Mouse (Mus musculus) heart, embryonic 10.5 days (tissue): ENCODE data around the gene Rab23. TPM values are rescaled to one million over a fixed set of nuclear protein-coding genes. Genes with fewer than 3 reads are reported as not detected.

ENCODE experiments used
- DNase-seq: peaks from one replicate; pipeline ENCODE4 v3.0.0-alpha.2; 2017; ENCODE audit warnings: low spot score
- H3K27ac ChIP-seq: fragments of 300-500 bp; sonication (generic); 2 replicates; pipeline ENCODE4 v1.5.1; 2016; ENCODE audit warnings: mild to moderate bottlenecking
- H3K27me3 ChIP-seq: fragments of 300-500 bp; sonication (generic); 2 replicates; pipeline ENCODE4 v1.6.1; 2016; ENCODE audit warnings: mild to moderate bottlenecking; ENCODE audit not compliant: poor library complexity, insufficient read depth, severe bottlenecking
- H3K36me3 ChIP-seq: fragments of 300-500 bp; sonication (generic); 2 replicates; pipeline ENCODE4 v1.6.1; 2016; ENCODE audit warnings: mild to moderate bottlenecking, moderate library complexity
- H3K4me1 ChIP-seq: fragments of 300-500 bp; sonication (generic); 2 replicates; pipeline ENCODE4 v1.6.1; 2016; ENCODE audit warnings: mild to moderate bottlenecking
- H3K4me3 ChIP-seq: fragments of 300-500 bp; sonication (generic); 2 replicates; pipeline ENCODE4 v1.5.1; 2016; ENCODE audit warnings: mild to moderate bottlenecking, moderate library complexity
- H3K9me3 ChIP-seq: fragments of 300-500 bp; sonication (generic); 2 replicates; pipeline ENCODE4 v1.6.1; 2016; ENCODE audit warnings: mild to moderate bottlenecking, moderate library complexity
- WGBS: fragments of 180-500 bp; shearing (Covaris S2); methylation state at CpG from one replicate; pipeline ENCODE4 v1.1.7; 2016; 5-methylcytosine and 5-hydroxymethylcytosine counted together
- polyA plus RNA-seq: library from polyadenylated mRNA; unstranded; fragments of >200 nt; fragmentation: Nextera tagmentation; extraction: Ambion mirVana; gene quantifications from 2 replicates; pipeline ENCODE4 v1.2.1, GENCODE M21; 2016

The Rab23 gene
- polyA plus RNA-seq, 1 experiment from 2014 or later = 18.1 TPM

- 78% methylated on average over 2 of the region's 2 CpGs for WGBS
- H3K36me3 ChIP-seq = no peaks in the 10 kb centered on the region
- H3K27me3 ChIP-seq = no peaks in the 10 kb centered on the region
- H3K4me3 ChIP-seq = no peak overlapping the region
- H3K9me3 ChIP-seq = no peaks in the 10 kb centered on the region
- peak; percentile 52 for DNase-seq
- no peak overlapping the region for H3K27ac ChIP-seq
- H3K4me1 ChIP-seq = no peaks in the 10 kb centered on the region
These were observed 23.7 kb upstream of the Rab23 start for GRCm38 (mm10) chr1:33696016-33696415.

DNA sequence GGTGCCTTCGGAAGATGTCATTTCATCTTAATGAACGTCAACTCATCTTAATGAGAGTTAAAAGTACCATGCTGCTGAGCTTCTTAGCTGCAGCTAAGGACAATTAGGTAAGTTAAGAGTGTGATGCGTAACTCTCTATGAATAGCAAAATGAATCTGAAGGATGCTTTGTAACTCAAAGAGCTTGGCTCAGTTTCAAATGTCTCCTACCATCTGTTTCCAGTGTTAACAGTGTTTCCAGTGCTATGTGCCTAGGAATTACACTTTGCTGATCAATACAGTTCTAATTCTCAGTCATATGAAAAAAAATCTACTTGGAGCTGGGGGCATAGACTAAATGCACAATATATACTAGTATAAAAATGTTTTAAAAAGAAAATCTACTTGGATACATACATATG, 18.4 kb upstream of the Rab23 start:
- H3K4me3 ChIP-seq = no peak overlapping the region
- no peaks in the 10 kb centered on the region for H3K36me3 ChIP-seq
- no peak for DNase-seq
- H3K4me1 ChIP-seq = no peaks in the 10 kb centered on the region
- H3K27me3 ChIP-seq = no peaks in the 10 kb centered on the region
- no peak overlapping the region for H3K27ac ChIP-seq
- H3K9me3 ChIP-seq = no peaks in the 10 kb centered on the region
- WGBS = 86% methylated on average over 3 of the region's 3 CpGs

DNA sequence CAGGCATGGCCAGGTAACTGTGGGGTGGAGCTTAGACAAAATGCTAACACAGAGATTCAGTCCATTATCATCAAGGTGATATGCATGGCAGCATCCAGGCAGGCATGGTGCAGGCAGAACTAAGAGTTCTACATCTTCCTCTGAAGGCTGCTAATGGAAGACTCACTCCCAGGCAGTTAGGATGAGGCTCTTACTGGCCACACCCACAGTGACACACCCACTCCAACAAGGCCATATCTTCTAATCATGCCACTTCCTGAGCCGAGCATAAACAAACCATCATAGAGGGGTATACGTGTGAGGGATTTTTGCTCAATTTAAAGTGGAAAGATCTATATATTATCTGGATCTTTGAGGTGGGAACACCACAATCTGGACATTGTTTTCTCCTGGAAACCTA, 10.1 kb upstream of the Rab23 start:
- peak; percentile 66 for DNase-seq
- WGBS = 55% methylated on average over 2 of the region's 2 CpGs
- H3K27me3 ChIP-seq = no peaks in the 10 kb centered on the region
- no peak overlapping the region for H3K27ac ChIP-seq
- no peaks in the 10 kb centered on the region for H3K4me1 ChIP-seq
- no peaks in the 10 kb centered on the region for H3K36me3 ChIP-seq
- H3K4me3 ChIP-seq = no peak overlapping the region
- no peaks in the 10 kb centered on the region for H3K9me3 ChIP-seq

- WGBS = 81% methylated on average over 5 of the region's 5 CpGs
- H3K9me3 ChIP-seq = no peaks in the 10 kb centered on the region
- no peaks in the 10 kb centered on the region for H3K27me3 ChIP-seq
- no peaks in the 10 kb centered on the region for H3K4me1 ChIP-seq
- peak; percentile 57 for DNase-seq
- H3K27ac ChIP-seq = no peak overlapping the region
- H3K4me3 ChIP-seq = no peak overlapping the region
- no peaks in the 10 kb centered on the region for H3K36me3 ChIP-seq
These were observed 7.7 kb upstream of the Rab23 start for GRCm38 (mm10) chr1:33712026-33712425.

GRCm38 (mm10) chr1:33714796-33715195, 4.9 kb upstream of the Rab23 start:
- peak overlapping the region; percentile 8; the same call in 1 of the 2 replicates for H3K4me3 ChIP-seq
- H3K9me3 ChIP-seq = no peaks in the 10 kb centered on the region
- 4% methylated on average over 10 of the region's 10 CpGs for WGBS
- peak; percentile 76 for DNase-seq
- H3K27me3 ChIP-seq = no peaks in the 10 kb centered on the region
- H3K4me1 ChIP-seq = no peaks in the 10 kb centered on the region
- H3K27ac ChIP-seq = no peak overlapping the region
- no peaks in the 10 kb centered on the region for H3K36me3 ChIP-seq

DNA sequence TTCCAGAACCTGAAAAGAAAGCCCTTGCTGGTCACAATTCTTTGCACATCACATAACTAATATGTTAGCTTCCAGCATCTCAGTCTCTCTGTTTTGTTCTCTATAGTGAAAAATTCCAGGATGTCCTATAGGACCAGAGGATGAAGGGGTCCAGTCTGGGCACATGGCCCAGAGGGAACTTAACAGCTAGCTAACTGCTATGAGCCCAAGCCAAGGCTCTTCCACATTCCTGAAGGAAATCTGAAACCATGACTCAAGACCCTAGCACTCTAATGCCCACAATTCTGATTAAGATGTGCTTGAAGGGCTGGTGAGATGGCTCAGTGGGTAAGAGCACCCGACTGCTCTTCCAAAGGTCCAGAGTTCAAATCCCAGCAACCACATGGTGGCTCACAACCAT, 2.1 kb upstream of the Rab23 start:
- 88% methylated on average over 1 of the region's 1 CpGs for WGBS
- Histone ChIP-seq H3K4me1 (peaks cover 6% of the 10 kb centered on the region; the same call in 1 of the 2 replicates), H3K27ac (no peak overlapping the region), H3K4me3 (no peak overlapping the region), H3K36me3 (peaks cover 10% of the 10 kb centered on the region), H3K9me3 (no peaks in the 10 kb centered on the region), H3K27me3 (no peaks in the 10 kb centered on the region)
- peak; percentile 30 for DNase-seq

GRCm38 (mm10) chr1:33720231-33720630, 544 bp downstream of the Rab23 start:
- H3K9me3 ChIP-seq = no peaks in the 10 kb centered on the region
- 1% methylated on average over 41 of the region's 41 CpGs for WGBS
- H3K27ac ChIP-seq = peak overlapping the region; percentile 92
- peak overlapping the region; percentile 78 for H3K4me3 ChIP-seq
- no peak for DNase-seq
- peaks cover 6% of the 10 kb centered on the region; the same call in 1 of the 2 replicates for H3K4me1 ChIP-seq
- H3K27me3 ChIP-seq = no peaks in the 10 kb centered on the region
- peaks cover 33% of the 10 kb centered on the region for H3K36me3 ChIP-seq

- Histone ChIP-seq H3K27me3 (no peaks in the 10 kb centered on the region), H3K4me1 (peaks cover 6% of the 10 kb centered on the region; the same call in 1 of the 2 replicates), H3K36me3 (peaks cover 41% of the 10 kb centered on the region), H3K27ac (no peak overlapping the region), H3K4me3 (peak overlapping the region; percentile 78; the same call in 1 of the 2 replicates), H3K9me3 (no peaks in the 10 kb centered on the region)
- DNase-seq = no peak
- WGBS = 84% methylated on average over 7 of the region's 7 CpGs
These were observed 1.3 kb downstream of the Rab23 start for GRCm38 (mm10) chr1:33721020-33721419.

DNA sequence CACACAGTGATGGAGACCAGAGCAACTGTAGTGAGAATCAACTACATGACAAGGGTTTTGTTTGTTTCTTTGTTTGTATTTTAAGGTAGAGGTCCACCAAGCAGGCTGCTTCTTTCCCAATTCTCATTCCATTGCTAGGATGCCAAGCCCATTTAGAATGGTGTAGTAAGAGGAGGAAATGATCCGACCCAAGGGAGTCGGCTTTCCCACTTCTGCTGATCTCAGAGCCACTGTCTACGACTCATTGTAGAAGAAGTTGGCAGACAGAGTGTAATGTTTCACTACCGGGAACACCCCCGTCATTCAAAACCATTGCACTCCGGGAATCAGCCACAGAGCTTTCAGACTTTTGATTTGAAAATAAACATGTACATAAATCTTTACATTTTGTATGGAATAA, 4.8 kb downstream of the Rab23 start:
- Histone ChIP-seq H3K4me1 (peaks cover 6% of the 10 kb centered on the region; the same call in 1 of the 2 replicates), H3K36me3 (peaks cover 70% of the 10 kb centered on the region), H3K9me3 (no peaks in the 10 kb centered on the region), H3K4me3 (no peak overlapping the region), H3K27ac (no peak overlapping the region), H3K27me3 (no peaks in the 10 kb centered on the region)
- 90% methylated on average over 6 of the region's 6 CpGs for WGBS
- peak; percentile 35 for DNase-seq

GRCm38 (mm10) chr1:33725086-33725485, 5.4 kb downstream of the Rab23 start:
- H3K36me3 ChIP-seq = peaks cover 76% of the 10 kb centered on the region
- 90% methylated on average over 5 of the region's 5 CpGs for WGBS
- peak; percentile 39 for DNase-seq

DNA sequence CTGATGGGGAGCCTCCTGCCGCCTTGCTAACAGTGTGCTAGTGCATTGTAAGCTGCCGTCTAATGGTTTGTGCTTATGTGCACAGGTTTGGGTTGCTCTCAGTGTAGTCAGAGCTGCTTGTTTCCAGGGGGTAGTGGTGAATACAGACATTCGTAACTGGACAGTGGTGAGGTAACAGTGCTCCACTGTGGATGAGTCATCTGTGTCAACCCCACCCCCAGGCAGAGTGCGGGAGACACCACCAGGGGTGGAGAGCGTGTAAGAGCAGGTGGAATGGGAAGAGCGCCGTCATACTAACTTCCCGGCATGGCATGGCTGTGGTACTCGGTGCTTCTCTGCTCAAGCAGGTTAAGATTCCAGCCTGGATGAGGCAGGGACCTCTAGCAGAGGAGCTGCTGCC, 13.4 kb downstream of the Rab23 start:
- no peak for DNase-seq

More at GRCm38 (mm10) chr1:33725086-33725485, 5.4 kb downstream of the Rab23 start:
- H3K4me3 ChIP-seq = no peak overlapping the region
- peaks cover 6% of the 10 kb centered on the region; the same call in 1 of the 2 replicates for H3K4me1 ChIP-seq
- H3K9me3 ChIP-seq = no peaks in the 10 kb centered on the region
- no peak overlapping the region for H3K27ac ChIP-seq
- no peaks in the 10 kb centered on the region for H3K27me3 ChIP-seq

DNA sequence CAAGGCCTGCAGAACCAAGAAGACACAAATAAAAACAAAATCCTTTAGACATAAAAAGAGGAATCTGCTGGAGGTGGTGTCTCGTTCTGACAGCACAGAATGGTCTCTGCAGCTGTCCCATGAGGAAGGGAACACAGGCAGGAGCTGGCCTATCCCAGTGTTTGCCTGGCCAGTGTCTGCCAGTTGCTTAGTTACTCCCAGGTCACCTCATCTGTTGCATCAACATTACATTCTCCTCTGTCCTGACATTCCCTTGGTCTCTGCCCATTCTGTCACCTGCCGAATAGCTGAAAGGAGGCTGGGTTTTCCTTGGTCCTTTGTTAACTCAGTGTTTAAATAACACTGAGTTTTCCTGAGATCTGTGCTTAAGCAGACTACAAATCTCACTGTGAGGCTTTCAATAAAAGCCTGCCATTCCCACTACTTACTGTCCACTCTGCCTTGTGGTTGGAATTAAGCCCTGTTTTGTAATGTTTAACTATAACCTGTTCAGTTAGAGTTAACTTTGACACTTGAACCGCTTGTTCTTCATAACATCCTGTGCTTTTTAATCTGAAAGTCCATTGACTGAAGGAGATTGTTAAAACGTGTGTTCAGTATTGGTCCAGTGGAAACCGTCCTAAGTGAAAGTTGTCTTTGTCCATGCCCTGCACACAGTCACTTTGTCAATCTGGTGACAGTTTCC, 14.5 kb downstream of the Rab23 start:
- no peak overlapping the region for H3K4me3 ChIP-seq
- H3K36me3 ChIP-seq = peaks cover 69% of the 10 kb centered on the region
- no peaks in the 10 kb centered on the region for H3K4me1 ChIP-seq
- no peaks in the 10 kb centered on the region for H3K9me3 ChIP-seq
- H3K27ac ChIP-seq = no peak overlapping the region
- no peaks in the 10 kb centered on the region for H3K27me3 ChIP-seq
- 71% methylated on average over 5 of the region's 5 CpGs for WGBS
- DNase-seq = no peak

More for the DNA sequence above, 13.4 kb downstream of the Rab23 start:
- Histone ChIP-seq H3K4me1 (no peaks in the 10 kb centered on the region), H3K4me3 (no peak overlapping the region), H3K27me3 (no peaks in the 10 kb centered on the region), H3K27ac (no peak overlapping the region), H3K36me3 (peaks cover 72% of the 10 kb centered on the region), H3K9me3 (no peaks in the 10 kb centered on the region)
- 81% methylated on average over 9 of the region's 9 CpGs for WGBS

DNA sequence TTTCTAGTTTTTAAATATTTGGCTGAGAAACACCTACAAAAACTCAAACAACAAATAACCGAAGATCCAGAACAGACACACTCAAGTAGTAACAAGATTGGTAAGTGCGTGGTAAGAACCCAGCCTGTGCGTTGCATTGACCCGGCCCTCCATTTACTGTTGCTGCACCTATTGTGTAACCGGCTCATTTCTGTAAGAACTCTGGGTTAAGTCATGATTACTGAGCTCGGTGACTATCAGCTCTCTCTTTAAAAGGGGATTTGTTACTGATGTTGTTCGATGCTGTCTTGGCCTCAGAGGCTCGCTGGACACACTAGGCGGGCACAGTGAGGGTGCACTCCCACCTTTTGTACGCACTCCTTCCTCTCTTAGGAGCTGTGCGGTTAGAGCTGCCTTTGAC, 18.6 kb downstream of the Rab23 start:
- Histone ChIP-seq H3K4me3 (no peak overlapping the region), H3K27me3 (no peaks in the 10 kb centered on the region), H3K4me1 (no peaks in the 10 kb centered on the region), H3K36me3 (peaks cover 52% of the 10 kb centered on the region), H3K27ac (no peak overlapping the region), H3K9me3 (no peaks in the 10 kb centered on the region)
- DNase-seq = no peak
- WGBS = 94% methylated on average over 11 of the region's 11 CpGs
